Mouse (Mus musculus): ENCODE measurements at regions not wholly inside any gene's neighbourhood (a gene's known extent, or its start where the extent isn't known, plus 50 kb on each side); places are given as distances from the start of the nearest gene placed in this dataset.

- ATAC-seq (ENCODE audit: low TSS enrichment): no peak
Measured at GRCm38 (mm10) chr17:64917830-64918229, 82.0 kb upstream of the 4930583I09Rik start.

- no peak for ATAC-seq (ENCODE audit: low TSS enrichment)
Measured at GRCm38 (mm10) chr17:64916657-64917056, 80.8 kb upstream of the 4930583I09Rik start.

GRCm38 (mm10) chr17:64915708-64916107, 79.8 kb upstream of the 4930583I09Rik start:
- ATAC-seq (ENCODE audit: low TSS enrichment): no peak

- ATAC-seq (ENCODE audit: low TSS enrichment): no peak
Measured at GRCm38 (mm10) chr17:64915025-64915424, 79.2 kb upstream of the 4930583I09Rik start.

GRCm38 (mm10) chr17:64914302-64914701, 78.4 kb upstream of the 4930583I09Rik start:
- no peak for ATAC-seq (ENCODE audit: low TSS enrichment)

GRCm38 (mm10) chr17:64908671-64909070, 72.8 kb upstream of the 4930583I09Rik start:
- no peak for ATAC-seq (ENCODE audit: low TSS enrichment)

- ATAC-seq (ENCODE audit: low TSS enrichment): no peak
Measured at GRCm38 (mm10) chr17:64901721-64902623, 66.1 kb upstream of the 4930583I09Rik start.

GRCm38 (mm10) chr17:64897473-64897872, 61.6 kb upstream of the 4930583I09Rik start:
- ATAC-seq (ENCODE audit: low TSS enrichment): no peak

- ATAC-seq (ENCODE audit: low TSS enrichment): no peak
Measured at GRCm38 (mm10) chr17:64895886-64896285, 60.0 kb upstream of the 4930583I09Rik start.

GRCm38 (mm10) chr17:64895466-64895865, 59.6 kb upstream of the 4930583I09Rik start:
- no peak for ATAC-seq (ENCODE audit: low TSS enrichment)

- ATAC-seq (ENCODE audit: low TSS enrichment): peak; percentile 64; the same call in 1 of the 2 replicates
Measured at GRCm38 (mm10) chr17:64893182-64893902, 57.5 kb upstream of the 4930583I09Rik start.
